In the genomic region with DNA sequence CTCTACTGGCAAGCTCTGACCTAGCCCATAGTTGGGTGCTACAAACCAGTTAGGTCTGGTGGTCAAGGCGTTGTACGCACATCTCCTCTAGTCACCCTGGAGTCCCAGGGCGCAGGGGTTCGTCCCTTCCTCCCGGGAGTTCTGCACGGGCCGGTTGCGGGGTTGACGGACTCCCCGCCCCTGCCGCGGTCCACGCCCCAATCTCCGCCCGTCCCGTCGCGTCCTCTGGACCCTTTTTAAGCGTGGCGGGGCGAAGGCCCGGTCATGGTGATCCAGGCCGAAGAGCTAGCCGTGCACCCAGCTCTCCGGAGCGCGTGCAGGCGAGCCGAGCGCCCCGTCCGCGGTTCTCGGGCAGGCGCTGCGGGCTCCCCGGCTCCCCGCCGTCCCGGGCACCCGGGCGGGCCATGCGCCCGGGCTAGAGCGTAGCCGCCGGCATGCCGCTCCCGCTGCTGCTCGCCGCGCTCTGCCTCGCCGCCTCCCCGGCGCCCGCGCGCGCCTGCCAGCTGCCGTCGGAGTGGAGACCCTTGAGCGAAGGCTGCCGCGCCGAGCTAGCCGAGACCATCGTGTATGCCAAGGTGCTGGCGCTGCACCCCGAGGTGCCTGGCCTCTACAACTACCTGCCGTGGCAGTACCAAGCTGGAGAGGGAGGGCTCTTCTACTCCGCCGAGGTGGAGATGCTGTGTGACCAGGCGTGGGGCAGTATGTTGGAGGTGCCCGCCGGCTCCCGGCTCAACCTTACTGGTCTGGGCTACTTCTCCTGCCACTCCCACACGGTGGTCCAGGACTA, we compare ENCODE assay signal across 8 mouse cellular contexts. TPM values are rescaled to one million over a fixed set of nuclear protein-coding genes. Genes with fewer than 3 reads are reported as not detected.
DNase-seq lines count a peak whose midpoint lies in the region; ATAC-seq lines count a peak whose summit lies in the region.

Ccdc3 (plus strand) TSS at position 277 of the 787 bp plus-strand sequence.

- H3K36me3 ChIP-seq in heart, embryonic 10.5 days, result no peaks in the 10 kb centered on the region
- no peaks in the 10 kb centered on the region for H3K36me3 ChIP-seq in kidney, embryonic 14.5 days (ENCODE audit: control insufficient read depth, insufficient read depth, low read length)
- H3K36me3 ChIP-seq in liver, embryonic 15.5 days (replicated peaks), result no peaks in the 10 kb centered on the region

- DNase-seq in layer of hippocampus, adult 8-10 months (ENCODE audit: low spot score in 2 of 2), result no peak
- DNase-seq in layer of hippocampus, adult 9-11 months, result no peak
- peak; percentile 37 for DNase-seq in embryo, embryonic 10 days (ENCODE audit: low spot score)
- DNase-seq in heart, embryonic 10.5 days (ENCODE audit: low spot score), result no peak
- peak; percentile 75 for DNase-seq in ovary, postnatal 36 days (ENCODE audit: low spot score)
- DNase-seq in spleen, postnatal 4 days (ENCODE audit: low spot score in 2 of 2), result no peak

- H3K9me3 ChIP-seq in heart, embryonic 10.5 days, result no peaks in the 10 kb centered on the region
- no peaks in the 10 kb centered on the region for H3K9me3 ChIP-seq in kidney, embryonic 14.5 days (ENCODE audit: control insufficient read depth, low read length)
- H3K9me3 ChIP-seq in liver, embryonic 15.5 days (replicated peaks), result no peaks in the 10 kb centered on the region

- peaks cover 12% of the 10 kb centered on the region for H3K4me1 ChIP-seq in heart, embryonic 10.5 days
- H3K4me1 ChIP-seq in kidney, embryonic 14.5 days (ENCODE audit: control insufficient read depth, insufficient read depth, low read length), result peaks cover 13% of the 10 kb centered on the region
- 0 out of 2 replicates have a peak, but pooled peaks cover 4% of the 10 kb centered on the region for H3K4me1 ChIP-seq in liver, embryonic 15.5 days (replicated peaks)

- H3K4me3 ChIP-seq in heart, embryonic 10.5 days, result peak within 1 kb of the TSS; percentile 63
- H3K4me3 ChIP-seq in kidney, embryonic 14.5 days (ENCODE audit: low read length), result peak within 1 kb of the TSS; percentile 54
- H3K4me3 ChIP-seq in liver, embryonic 15.5 days (replicated peaks), result peak within 1 kb of the TSS; percentile 43

- WGBS in heart, embryonic 10.5 days, result under 1% methylated on average over 78 of the region's 78 CpGs
- WGBS in kidney, embryonic 14.5 days, result under 1% methylated on average over 78 of the region's 78 CpGs
- WGBS in liver, embryonic 15.5 days (ENCODE audit: insufficient replicate concordance), result 2% methylated on average over 73 of the region's 78 CpGs

- H3K9ac ChIP-seq in kidney, embryonic 14.5 days (ENCODE audit: low read depth, low read length), result peak within 1 kb of the TSS; percentile 68
- no peak within 1 kb of the TSS for H3K9ac ChIP-seq in liver, embryonic 15.5 days

- peak within 1 kb of the TSS; percentile 78 for H3K4me2 ChIP-seq in kidney, embryonic 14.5 days (replicated peaks; ENCODE audit: low read depth, low read length)
- H3K4me2 ChIP-seq in liver, embryonic 15.5 days, result peak within 1 kb of the TSS; percentile 58

- peak; percentile 67 for ATAC-seq in kidney, embryonic 14.5 days (ENCODE audit: low FRiP score, low TSS enrichment)
- ATAC-seq in liver, embryonic 15.5 days (ENCODE audit: insufficient read depth), result no peak

- peak within 1 kb of the TSS; percentile 39 for H3K27ac ChIP-seq in heart, embryonic 10.5 days
- H3K27ac ChIP-seq in kidney, embryonic 14.5 days (ENCODE audit: low read depth, low read length), result no peak within 1 kb of the TSS
- no peak within 1 kb of the TSS for H3K27ac ChIP-seq in liver, embryonic 15.5 days (replicated peaks)

- peaks cover 55% of the 10 kb centered on the region for H3K27me3 ChIP-seq in heart, embryonic 10.5 days (ENCODE audit: insufficient read depth, poor library complexity, severe bottlenecking)
- H3K27me3 ChIP-seq in kidney, embryonic 14.5 days (ENCODE audit: control insufficient read depth, insufficient read depth, low read length), result peaks cover 22% of the 10 kb centered on the region
- H3K27me3 ChIP-seq in liver, embryonic 15.5 days, result peaks cover 64% of the 10 kb centered on the region

RNA-seq across cellular contexts. Expression of gene Ccdc3, which starts in this region (rescaled TPM):
- 10 to 100 TPM; 11.1 to 13.7 (median 12.0) TPM for total RNA-seq in layer of hippocampus, adult 8-10 months (2022)
- 3.4 and 5.3 TPM in 2 replicates for polyA plus RNA-seq in heart, embryonic 10.5 days (2016; fragmentation: Nextera tagmentation; extraction: Ambion mirVana)
- polyA plus RNA-seq in kidney, embryonic 14.5 days (2014; fragmentation: Nextera tagmentation; extraction: Ambion mirVana), result 6.7 and 12.4 TPM in 2 replicates
- polyA plus RNA-seq in liver, embryonic 15.5 days (2015; fragmentation: Nextera tagmentation; extraction: Ambion mirVana), result 2.8 and 3.1 TPM in 2 replicates

Comparison
In these comparisons a context has a peak if more than half of its experiments do, and no peak if none do; other contexts are left out.
1. DNase-seq: peak in embryo, embryonic 10 days (single experiment) and ovary, postnatal 36 days (single experiment); none in layer of hippocampus, adult 8-10 months (0 of 2), layer of hippocampus, adult 9-11 months (single experiment), heart, embryonic 10.5 days (single experiment) and spleen, postnatal 4 days (0 of 2).
2. Peak in every context shown above with its lines, with median percentiles within 50 percentile points of each other: H3K4me3 ChIP-seq.